Mouse (Mus musculus) CD4-positive, CD25-positive, alpha-beta regulatory T cell, adult 4 months (primary cell): Measurements from ENCODE around the gene Fam167b. TPM values are rescaled to one million over a fixed set of nuclear protein-coding genes. Genes with fewer than 3 reads are reported as not detected.

Experiments
- ATAC-seq: one replicate; pipeline ENCODE4 v1.8.0; 2017
- polyA plus RNA-seq, 2 experiments: library from polyadenylated mRNA; unstranded; fragments of 100-300 nt; shearing (Covaris generic); gene quantifications; one replicate each; pipeline ENCODE4 v1.2.1; 2017

The Fam167b gene
- polyA plus RNA-seq, result under 1 TPM in 1 of 2 experiments, not detected in 1; 0.86 TPM

DNA sequence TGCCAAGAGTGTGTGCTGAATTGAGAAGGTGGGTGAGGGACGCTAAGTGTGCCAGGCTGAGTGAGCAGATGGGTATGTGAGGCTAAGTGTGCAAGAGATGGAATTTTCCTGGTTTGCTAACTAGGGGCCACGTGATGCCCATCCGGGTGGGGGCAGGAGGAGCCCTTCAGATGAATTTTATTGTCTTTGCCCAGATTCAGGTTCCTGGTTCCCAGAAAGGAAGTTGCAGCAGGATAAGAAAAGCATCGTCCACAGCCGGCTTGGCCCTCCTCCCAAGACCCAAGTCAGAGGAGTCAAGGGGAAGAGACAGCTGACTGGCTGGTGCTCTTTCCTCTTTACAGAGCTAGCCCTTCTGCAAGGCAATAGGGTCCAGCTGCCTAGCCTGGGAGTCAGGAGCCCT, at the start of gene Fam167b:
TSS of gene Fam167b (minus strand) at position 84 of the 400 bp plus-strand sequence.
- no peak for ATAC-seq

DNA sequence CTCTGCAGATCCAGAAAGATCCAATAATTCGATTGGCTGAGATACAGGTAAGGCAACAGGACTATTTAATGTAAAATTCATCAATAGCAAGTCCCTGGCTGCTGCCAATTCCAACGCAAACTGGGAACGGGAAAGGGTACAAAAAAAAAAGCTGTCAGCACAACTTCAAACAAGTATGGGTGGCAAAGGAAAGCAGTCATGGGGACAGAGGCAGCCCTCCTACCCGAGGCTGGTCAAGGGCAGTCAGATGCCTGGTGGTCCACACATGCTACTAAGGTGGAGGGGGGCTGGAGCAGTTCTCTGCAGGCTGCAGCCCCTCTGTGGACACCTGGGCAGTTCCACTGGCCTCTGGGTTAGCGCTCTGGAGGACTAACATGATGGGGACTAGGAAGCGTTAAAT, 47.7 kb upstream of the Fam167b start:
- no peak for ATAC-seq

DNA sequence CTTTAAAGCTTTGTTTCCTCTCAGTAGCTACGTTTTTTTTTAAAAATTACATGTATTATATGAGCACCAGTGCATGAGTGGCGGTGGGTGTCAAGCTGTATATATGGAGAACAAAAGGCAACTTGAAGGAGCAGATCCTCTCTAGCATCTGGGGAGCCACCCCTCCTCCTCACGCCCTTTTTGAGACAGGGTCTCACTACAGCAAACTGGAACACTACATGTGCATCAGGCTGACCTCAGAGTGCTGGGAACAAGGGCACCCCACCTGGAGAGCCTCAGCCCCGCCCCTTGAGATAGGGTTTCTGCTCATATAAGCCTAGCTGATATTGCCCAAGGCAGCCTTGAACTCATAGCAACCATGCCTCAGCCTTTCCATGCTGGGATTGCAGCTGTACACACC, 47.1 kb upstream of the Fam167b start:
- no peak for ATAC-seq

DNA sequence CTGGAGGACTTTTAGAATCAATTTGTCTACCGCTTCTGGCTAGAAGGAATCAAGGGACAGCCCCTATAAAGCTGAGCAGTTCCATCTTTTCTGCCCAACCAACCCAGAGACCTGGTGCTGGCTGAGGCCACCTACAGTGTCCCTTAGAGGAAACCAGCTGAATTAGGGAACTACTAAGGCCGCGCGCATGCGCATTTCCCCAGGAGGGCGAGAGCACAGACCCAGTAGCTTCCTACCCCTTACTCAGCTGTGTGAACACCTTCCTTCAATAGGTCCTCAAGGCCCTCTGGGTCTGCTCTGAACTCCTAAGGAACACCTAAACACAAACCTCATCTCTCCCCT, 46.7 kb upstream of the Fam167b start:
- peak; percentile 30 for ATAC-seq

DNA sequence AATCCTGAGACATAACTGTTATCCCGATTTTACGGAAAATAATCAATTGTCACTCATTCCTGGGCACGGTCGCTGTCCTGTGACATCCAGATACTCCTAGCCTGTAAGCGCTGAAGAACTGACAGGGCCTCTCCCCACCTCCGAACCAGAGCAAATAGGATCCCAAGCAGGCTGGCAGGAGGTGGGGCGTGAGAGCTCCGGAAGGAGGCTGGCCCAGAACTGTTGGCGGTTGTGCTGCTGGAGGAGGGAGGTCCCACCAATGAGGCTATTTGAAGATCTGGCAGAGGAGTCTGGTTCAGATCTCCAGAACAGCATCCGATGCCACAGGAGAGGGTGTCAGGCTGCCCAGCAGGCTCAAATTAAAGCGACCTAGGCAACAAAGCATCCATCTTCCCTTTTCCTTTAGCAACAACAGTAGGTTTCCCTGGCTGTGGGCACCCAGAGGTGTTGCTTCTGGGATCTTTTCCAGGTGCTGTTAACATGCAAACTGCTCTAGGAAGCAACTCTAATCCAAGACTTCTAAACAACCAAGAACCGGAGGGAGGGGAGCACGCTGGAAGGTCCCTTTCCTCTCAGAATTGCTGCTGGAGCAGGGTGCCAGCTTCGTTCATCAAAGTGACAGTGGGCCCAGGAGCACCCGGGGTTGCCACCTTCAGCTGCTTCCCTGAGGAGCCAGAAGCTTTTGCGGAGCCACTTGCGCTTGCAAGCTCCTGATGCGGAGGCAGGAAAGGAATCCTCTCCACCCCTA, 46.1 kb upstream of the Fam167b start:
- ATAC-seq, result peak; percentile 94

DNA sequence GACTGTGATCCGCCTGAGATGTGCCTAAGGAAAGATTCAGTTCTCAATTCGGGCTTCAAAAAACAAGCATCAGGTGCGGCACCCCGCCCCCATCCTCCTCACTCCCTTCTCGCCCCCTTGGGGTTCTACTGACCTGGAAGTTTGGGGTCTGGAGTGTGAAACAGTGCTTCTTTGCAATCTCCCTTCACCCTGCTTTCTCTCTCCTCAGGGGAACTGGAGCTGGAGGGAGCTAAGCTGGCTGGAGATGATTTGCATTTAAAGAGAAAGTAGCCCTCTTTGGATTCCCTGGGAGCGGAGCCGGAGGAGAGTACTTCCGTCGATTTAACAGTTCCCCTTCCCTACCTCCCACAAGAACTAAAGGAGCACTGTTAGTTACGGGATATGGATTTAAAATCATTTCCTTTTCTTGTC, 45.3 kb upstream of the Fam167b start, which contains the start of gene Ccdc28b:
TSS of gene Ccdc28b (minus strand) at position 267 of the 411 bp plus-strand sequence.
- ATAC-seq, result no peak

DNA sequence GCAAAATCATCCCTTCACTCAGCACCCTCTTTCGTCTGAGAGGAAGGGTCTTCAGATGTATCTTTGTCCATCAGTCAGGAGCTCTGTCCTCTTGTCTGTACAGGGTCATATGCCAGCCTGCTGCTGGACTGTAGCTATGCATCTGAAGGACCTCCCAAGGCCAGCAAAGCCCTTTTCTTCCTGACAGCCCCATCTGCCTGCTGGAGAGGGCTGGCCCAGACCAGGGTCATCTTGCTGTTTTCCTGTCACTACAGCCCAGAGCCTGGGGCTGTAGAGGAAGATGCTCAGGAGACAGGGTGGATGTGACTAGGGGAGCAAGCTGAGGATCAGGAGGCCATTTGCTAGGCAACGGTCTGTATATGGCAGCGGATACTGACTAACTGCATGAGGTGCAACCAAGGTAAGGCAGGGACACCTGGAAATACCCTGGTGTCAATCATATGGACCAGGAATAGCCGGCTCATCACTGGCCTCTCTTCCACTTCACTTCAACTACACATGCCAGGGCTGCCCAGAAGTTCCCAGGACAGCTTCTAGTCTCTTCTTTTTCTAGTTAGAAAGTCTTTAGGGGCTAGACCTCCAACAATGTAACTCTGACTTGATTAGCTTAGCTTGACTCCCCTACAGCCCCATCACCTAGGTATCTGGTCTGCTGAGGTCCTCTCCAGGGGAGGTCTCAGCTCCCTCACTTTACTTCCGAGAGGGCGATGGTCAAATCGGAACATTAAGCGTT, 44.6 kb upstream of the Fam167b start:
- ATAC-seq, result no peak

DNA sequence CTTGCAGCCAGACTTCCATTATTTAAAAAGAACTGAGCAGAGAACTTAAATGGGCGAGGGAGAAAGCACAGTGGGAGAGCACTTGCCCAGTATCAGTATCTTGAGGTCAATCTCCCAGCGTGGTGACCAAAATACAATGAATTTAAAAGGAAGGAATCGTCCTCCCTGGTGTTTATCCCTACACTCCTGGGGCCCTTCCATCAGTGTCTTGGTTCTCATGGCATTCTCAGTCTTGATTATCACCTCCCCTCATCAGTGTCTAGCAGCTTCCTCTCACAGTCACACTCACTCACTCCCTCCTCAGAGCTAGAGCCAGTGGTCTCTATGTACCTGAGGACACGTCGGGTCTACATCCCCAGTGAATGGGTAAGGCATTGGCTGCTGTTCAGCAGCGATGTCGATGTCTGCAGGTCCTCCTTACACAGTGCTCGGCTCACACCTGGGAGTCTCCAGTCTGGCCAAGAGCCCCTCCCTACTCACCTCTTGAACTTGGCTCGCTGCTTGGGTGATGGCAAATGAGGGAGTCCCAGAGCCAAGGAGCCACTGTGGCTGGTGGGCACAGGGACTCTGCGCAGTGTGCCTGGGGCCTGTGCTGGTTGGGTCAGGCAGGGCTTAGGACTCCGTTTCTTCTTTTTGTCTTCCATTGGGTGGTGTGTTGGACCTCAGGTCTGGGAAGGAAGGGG, 43.9 kb upstream of the Fam167b start:
- ATAC-seq, result no peak

DNA sequence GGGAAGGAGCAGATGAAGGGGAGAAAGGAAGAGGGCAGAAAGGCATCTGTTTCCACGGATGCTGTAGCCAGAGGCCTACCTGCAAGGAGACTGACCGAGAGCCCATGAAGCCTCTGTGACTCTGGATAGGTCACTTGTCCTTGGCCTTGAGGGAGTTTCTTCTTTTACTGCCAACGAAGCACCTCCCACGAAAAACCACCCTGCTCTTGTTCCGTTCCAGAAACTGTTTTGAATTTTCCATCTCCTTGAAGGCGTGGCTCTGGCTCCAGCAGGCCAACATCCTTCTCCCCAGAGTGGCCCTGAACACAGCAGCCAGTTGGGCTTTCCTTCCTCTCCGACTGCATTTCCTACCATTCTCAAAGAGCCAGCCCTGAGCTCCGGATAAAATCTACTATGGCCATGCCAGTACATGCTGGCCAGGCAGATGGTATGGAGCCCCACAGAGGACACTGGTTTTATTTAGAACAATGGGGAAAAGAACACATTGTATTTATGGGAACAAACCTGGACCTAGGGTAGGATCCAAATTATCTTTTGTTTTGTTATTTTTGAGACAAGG, 43.0 kb upstream of the Fam167b start:
- no peak for ATAC-seq

DNA sequence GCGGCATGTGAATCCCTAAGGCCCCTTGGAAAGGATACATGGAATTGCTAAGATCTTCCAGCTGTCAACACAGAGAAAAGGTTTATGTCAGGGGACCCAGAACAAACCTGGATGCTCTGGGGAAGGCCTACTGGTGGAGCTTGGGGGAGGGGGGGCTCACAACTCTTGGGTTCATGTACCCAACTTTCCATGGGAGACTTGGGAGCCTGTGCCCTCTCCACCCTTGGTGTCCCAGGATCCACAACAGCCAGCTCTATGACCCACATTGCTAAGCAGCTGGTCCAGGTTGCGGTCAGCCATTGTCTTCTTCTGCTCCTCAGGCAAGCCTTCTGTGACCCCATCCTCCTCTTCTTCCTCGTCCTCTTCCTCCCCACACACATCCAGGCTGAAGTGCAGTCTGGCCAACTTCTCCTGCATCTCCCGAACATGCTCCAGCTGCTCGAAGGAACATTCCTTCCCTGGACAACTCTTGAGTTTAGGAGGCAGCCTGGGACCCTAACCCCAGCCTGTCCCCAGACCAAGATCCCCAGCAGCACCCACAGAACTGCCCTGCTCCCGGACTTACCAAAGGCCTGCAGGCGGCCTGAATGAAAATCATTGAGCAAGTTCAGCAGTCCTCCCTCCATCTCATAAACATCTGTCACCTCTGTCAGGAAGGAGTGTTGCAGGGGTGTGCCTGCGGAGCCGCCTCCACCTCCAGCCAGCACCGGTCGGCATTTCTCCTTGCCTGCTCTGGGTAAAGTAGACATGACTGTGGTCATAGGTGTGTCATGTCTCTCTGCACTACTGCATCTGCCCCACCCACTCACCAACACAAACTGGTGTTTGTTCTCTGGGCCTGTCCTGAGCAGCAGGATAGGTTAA, 42.3 kb upstream of the Fam167b start:
- ATAC-seq, result no peak

DNA sequence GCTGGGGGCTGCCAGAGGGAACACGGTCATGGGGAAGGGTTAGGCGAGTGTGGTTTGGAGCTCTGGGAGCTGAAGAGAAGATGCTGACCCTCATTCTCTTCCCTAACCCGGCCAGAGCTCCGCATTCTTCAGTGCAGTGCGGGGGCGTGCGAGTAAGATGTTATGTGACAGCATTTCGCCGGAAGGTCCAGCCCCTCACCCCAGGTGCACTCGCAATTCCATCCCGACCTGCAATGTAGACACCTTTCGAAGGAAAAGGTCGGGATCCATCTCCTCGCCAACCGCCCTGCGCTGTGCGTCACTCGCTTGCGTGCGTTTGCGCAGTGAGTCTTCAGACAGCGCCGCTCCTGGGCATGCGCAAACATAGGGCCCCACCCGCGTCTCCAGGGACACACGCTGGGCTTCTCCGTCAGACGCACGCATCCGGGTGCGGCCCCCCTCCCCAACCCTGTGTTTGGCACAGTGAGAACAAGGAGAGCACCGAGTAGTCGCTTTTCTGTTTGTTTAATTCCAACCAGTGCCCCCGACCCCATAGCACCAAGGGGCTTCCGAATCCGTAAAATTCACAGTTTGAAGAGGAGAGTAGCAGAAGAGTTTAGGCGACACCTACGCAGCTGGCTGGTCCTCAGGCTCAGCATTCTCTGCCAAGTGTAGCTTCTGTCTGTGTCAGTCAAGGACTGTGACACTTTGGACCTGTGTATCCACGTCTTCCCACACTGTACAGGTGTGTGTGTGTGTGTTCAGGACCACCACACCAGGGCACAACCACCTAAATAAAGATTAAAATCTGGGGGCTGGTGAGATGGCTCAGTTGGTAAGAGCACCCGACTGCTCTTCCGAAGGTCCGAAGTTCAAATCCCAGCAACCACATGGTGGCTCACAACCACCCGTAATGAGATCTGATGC, 40.7 kb upstream of the Fam167b start, which contains the start of gene Iqcc:
TSS of gene Iqcc (minus strand) at position 314 of the 906 bp plus-strand sequence.
- peak; percentile 89 for ATAC-seq

DNA sequence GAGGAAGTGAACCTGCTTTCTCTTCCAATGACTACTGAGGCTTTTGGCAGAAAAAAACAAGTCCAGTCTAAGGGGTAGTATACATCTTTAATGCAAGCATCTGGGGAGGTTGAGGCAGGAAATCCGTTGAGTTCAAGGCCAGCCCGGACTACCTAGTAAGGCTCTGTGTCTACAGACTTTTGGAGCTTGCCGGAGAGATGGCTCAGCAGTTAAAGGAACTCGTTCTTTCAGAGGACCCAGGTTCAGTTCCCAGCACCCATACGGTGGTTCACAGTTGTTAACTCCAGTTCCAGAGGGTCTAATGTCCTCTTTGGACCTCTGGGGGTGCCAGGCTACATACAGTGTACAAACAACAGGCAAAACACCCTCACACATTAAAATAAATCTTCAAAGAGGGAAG, 39.7 kb upstream of the Fam167b start:
- ATAC-seq, result no peak

DNA sequence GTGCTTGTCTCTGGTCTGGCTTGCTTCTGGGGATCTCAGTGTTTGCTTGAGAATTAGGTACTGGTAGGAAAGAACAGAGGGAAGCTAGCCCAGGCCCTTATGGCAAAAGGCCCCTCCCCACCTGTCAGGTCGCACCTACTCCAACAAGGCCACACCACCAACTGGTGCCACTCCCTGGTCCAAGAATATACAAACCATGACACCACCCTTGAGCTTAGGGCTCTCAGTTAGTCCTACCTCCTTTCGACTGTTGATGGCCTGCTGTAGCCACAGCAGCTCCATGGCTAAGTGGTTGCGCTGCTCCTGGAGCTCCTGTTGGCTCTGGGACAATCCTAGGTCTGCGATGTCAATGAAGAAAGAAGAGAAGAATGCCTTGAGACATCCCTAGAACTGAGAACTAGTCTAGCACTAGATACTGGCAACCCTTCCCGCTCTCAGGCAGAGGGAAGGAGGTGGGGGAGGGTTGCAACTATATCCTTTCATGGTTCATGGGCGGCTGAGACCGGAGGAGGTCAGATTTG, 38.8 kb upstream of the Fam167b start:
- ATAC-seq, result no peak

DNA sequence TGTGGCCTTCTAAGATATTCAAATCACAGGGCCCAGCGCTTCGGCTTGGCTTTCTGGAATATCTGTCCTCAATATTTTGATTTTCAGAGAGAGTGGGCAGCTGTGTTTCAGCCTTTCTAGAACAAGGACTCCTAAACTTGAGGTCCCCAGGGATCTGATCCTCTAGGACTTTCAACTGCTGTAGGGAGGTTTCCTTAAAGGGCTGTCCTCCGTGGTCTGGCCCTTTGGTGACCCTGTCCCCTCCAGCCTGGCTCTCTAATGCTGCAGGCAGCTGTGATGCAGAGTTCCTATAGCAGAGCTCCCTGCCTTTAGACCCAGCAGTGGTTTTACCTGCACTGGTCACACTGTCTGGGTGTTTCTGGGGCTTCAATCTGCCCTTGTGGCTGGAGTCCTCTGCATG, 38.3 kb upstream of the Fam167b start:
- no peak for ATAC-seq

DNA sequence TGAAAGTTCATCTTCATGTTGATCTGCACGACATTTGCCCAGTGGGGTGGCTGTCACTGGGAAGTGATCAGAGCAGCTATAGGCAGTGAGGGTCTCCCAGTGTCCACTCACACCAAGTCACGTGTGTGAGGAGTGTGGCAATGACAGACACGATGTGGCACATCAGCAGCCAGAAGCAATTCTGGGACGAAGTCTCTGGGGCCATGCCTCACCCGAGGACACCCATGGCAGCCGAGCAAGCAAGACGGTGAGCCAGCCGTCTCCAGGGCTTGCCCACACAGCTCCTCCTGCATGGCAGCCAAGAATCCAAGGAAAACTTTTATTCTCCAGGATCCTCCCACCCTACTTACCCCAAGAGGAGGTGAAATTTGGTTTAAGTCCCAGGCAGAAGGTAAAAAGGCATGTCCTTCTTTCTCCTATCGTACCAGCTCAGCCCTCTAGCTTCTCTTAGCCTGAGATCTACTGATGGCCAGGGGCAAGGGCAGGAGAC, 37.5 kb upstream of the Fam167b start:
- no peak for ATAC-seq

DNA sequence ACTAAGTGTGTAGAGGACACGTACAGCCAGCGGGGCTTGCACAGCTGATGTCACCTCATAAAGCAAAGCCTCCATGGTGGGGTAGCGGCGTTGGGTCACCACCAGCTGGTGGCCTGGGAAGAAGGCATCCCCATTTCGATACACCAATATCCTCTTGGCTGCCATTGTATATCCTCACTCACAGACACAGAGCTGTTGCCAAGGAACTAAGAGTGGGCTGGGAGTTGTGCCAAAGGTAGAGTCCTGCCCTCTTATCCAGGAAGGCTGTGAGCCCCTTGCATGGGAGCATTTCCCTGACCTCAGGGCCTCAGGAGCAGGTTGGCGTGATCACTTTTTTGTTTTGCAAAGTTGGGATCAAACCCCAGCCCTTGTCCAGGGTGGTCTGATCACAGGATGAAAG, 35.7 kb upstream of the Fam167b start, which contains the start of gene Dcdc2b:
TSS of gene Dcdc2b (minus strand) at position 165 of the 400 bp plus-strand sequence.
- ATAC-seq, result no peak

DNA sequence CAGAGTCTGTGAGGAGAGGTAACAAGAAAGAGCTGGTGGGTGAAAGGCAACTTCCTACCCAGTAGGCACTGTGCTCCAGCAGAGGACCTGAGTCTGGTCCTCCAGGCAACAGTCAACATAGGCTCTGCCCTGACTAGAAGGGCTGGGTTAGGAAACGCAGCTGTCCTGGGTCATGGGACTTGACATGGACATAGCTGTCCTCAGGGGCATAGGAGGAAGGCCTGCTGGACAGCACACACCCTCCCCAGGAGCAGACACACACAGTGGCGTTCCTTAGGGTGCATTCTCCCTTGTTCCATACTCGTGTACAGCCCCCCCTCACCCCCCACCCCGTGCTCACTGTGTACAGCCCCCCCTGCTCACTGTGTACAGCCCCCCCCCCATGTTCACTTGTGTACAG, 32.1 kb upstream of the Fam167b start:
- no peak for ATAC-seq

DNA sequence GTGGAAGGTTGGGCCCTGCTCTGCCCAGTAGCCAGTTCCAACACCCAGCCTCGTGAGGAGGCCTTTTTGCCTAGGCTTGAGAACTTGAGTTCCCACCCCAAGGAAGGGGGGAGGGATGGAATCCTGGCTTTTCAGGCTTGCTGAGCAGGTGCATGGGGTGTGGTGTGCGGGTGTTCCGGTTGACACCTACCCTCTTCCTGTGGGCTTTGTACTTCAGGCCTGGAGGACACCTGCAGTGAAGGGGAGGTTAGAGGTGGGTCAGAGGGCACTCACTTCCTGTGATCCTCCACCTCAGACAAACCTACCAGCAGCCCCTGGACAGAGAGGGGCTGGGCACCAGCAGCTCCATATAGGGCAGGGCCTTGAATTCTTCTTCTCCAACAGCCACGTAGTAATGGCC, 31.7 kb upstream of the Fam167b start:
- ATAC-seq, result peak; percentile 48

DNA sequence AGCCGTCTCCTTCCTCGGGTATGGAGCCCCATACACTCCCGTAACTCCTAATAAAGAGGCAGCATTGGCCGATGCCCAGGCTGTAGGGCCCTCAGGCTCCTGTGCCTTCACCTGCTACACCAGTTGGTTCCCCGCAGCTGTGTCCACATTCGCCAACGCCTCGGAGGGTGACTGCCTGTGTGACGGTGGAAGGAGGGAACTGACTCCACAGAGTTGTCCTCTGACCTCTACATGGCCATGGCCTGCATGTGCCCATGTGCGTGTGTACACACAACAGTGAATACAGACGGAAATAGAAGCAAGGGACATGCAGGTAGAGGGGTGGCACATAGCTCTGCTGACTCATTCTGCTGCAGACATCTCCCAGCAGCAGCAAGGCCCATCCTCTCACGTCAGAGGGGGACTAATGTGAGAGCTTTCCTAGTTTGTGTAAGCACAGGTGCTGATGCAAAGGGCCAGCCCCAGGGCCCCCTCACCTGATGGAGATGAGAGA, 30.8 kb upstream of the Fam167b start:
- no peak for ATAC-seq

DNA sequence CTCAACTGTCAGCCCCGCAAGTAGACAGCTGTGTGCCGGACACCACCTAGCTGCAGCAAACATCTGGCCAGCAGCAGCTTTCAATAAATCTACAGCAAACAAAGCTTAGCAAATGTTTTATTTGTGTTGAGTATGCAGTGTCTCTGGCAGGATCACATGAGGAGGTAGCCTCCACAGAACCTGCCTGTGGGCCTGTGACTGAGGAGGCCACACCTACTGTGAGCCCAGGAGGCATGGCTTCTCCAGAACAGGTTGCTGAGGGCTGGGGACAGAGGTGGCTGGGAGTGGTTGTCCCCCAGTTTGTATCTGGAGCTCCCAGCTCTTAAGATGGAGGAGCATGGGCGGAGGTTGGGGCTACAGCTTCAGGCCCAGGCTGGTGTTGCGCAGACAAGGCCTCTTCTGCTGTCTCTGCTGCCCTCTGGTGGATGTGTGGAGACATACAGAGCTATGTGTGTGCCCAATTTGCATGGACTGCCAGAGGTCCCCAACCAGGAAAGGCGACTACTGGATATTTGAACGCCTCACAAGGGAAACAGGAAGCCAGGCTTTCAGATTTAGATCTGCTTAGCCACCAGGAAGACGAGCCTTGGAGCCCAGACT, 30.2 kb upstream of the Fam167b start:
- ATAC-seq, result peak; percentile 93
